Mouse (Mus musculus) hindbrain, embryonic 14.5 days (tissue): Measurements from ENCODE around the gene Brf1. TPM values are rescaled to one million over a fixed set of nuclear protein-coding genes. Genes with fewer than 3 reads are reported as not detected.

Source experiments
- ATAC-seq: fragments of 200-750 bp; cut with Nextera tagmentation; 2 replicates; pipeline ENCODE4 v1.8.0; 2017; ENCODE audit warnings: moderate number of reproducible peaks, mild to moderate bottlenecking, moderate TSS enrichment, moderate library complexity; ENCODE audit not compliant: low FRiP score
- DNase-seq: peaks from one replicate; pipeline ENCODE4 v3.0.0-alpha.2; 2015; ENCODE audit warnings: low spot score
- H3K27ac ChIP-seq: fragments of 300-500 bp; sonication (generic); 2 replicates; pipeline ENCODE4 v1.5.1; 2014; ENCODE audit warnings: mild to moderate bottlenecking, moderate library complexity
- H3K27me3 ChIP-seq: fragments of 300-500 bp; sonication (generic); 2 replicates; pipeline ENCODE4 v1.6.1; 2014; ENCODE audit warnings: mild to moderate bottlenecking, low read length, mixed read lengths; ENCODE audit not compliant: control insufficient read depth, insufficient read depth
- H3K36me3 ChIP-seq: fragments of 300-500 bp; sonication (generic); replicated peaks from 2 replicates; pipeline ENCODE4 v1.6.1; 2014; ENCODE audit not compliant: control insufficient read depth, insufficient read depth
- H3K4me1 ChIP-seq: fragments of 300-500 bp; sonication (generic); replicated peaks from 2 replicates; pipeline ENCODE4 v1.6.1; 2014; ENCODE audit warnings: antibody characterized with exemption, low read length, mixed read lengths; ENCODE audit not compliant: control insufficient read depth, insufficient read depth
- H3K4me2 ChIP-seq: fragments of 300-500 bp; sonication (generic); replicated peaks from 2 replicates; pipeline ENCODE4 v1.6.1; 2014; ENCODE audit warnings: mild to moderate bottlenecking, moderate library complexity
- H3K4me3 ChIP-seq: fragments of 300-500 bp; sonication (generic); replicated peaks from 2 replicates; pipeline ENCODE4 v1.5.1; 2014; ENCODE audit warnings: mild to moderate bottlenecking, low read length
- H3K9ac ChIP-seq: fragments of 300-500 bp; sonication (generic); 2 replicates; pipeline ENCODE4 v1.6.1; 2014
- H3K9me3 ChIP-seq: fragments of 300-500 bp; sonication (generic); 2 replicates; pipeline ENCODE4 v1.6.1; 2016; ENCODE audit warnings: low read length; ENCODE audit not compliant: control insufficient read depth
- WGBS: fragments of 180-500 bp; shearing (Covaris S2); extraction: QIAGEN DNeasy Blood & Tissue Kit; methylation state at CpG from one replicate; pipeline ENCODE4 v1.1.7; 2014; 5-methylcytosine and 5-hydroxymethylcytosine counted together
- polyA plus RNA-seq: library from polyadenylated mRNA; unstranded; fragments of >200 nt; fragmentation: Nextera tagmentation; extraction: Ambion mirVana; gene quantifications from 2 replicates; pipeline ENCODE4 v1.2.1, GENCODE M21; 2014

Brf1 gene
- polyA plus RNA-seq, 1 experiment from 2014 or later: 46.3 TPM

GRCm38 (mm10) chr12:112994153-112994552, 6.4 kb downstream of the Brf1 start:
- Histone ChIP-seq H3K4me3 (no peak overlapping the region), H3K4me2 (no peak overlapping the region), H3K9ac (no peak overlapping the region), H3K9me3 (no peaks in the 10 kb centered on the region), H3K27ac (no peak overlapping the region), H3K27me3 (no peaks in the 10 kb centered on the region), H3K36me3 (peaks cover 19% of the 10 kb centered on the region), H3K4me1 (peaks cover 11% of the 10 kb centered on the region)
- WGBS: 83% methylated on average over 4 of the region's 4 CpGs
- DNase-seq (no peak), ATAC-seq (no peak)

GRCm38 (mm10) chr12:112991444-112991843, 9.1 kb downstream of the Brf1 start:
- 81% methylated on average over 2 of the region's 2 CpGs for WGBS
- H3K9me3 ChIP-seq: no peaks in the 10 kb centered on the region
- no peak overlapping the region for H3K4me2 ChIP-seq
- H3K4me3 ChIP-seq: no peak overlapping the region
- no peak overlapping the region for H3K27ac ChIP-seq
- no peaks in the 10 kb centered on the region for H3K4me1 ChIP-seq
- DNase-seq (no peak), ATAC-seq (no peak)
- no peak overlapping the region for H3K9ac ChIP-seq
- H3K27me3 ChIP-seq: no peaks in the 10 kb centered on the region
- H3K36me3 ChIP-seq: peaks cover 40% of the 10 kb centered on the region

GRCm38 (mm10) chr12:112990706-112991405, 9.6 kb downstream of the Brf1 start:
- DNase-seq (no peak), ATAC-seq (no peak)
- Histone ChIP-seq H3K9ac (no peak overlapping the region), H3K27ac (no peak overlapping the region), H3K4me1 (no peaks in the 10 kb centered on the region), H3K27me3 (no peaks in the 10 kb centered on the region), H3K9me3 (no peaks in the 10 kb centered on the region), H3K36me3 (peaks cover 46% of the 10 kb centered on the region), H3K4me2 (no peak overlapping the region), H3K4me3 (no peak overlapping the region)
- WGBS: 91% methylated on average over 5 of the region's 5 CpGs

- H3K9me3 ChIP-seq: no peaks in the 10 kb centered on the region
- H3K4me2 ChIP-seq: no peak overlapping the region
- H3K9ac ChIP-seq: no peak overlapping the region
- H3K36me3 ChIP-seq: peaks cover 66% of the 10 kb centered on the region
- H3K4me3 ChIP-seq: no peak overlapping the region
- ATAC-seq (no peak), DNase-seq (no peak)
- no peak overlapping the region for H3K27ac ChIP-seq
- H3K4me1 ChIP-seq: no peaks in the 10 kb centered on the region
- H3K27me3 ChIP-seq: no peaks in the 10 kb centered on the region
- WGBS: 73% methylated on average over 6 of the region's 6 CpGs
Observed at GRCm38 (mm10) chr12:112987877-112988276, 12.6 kb downstream of the Brf1 start.

GRCm38 (mm10) chr12:112985346-112985745, 15.2 kb downstream of the Brf1 start:
- DNase-seq (no peak), ATAC-seq (no peak)
- Histone ChIP-seq H3K4me1 (no peaks in the 10 kb centered on the region), H3K27ac (no peak overlapping the region), H3K9ac (no peak overlapping the region), H3K27me3 (no peaks in the 10 kb centered on the region), H3K9me3 (no peaks in the 10 kb centered on the region), H3K36me3 (peaks cover 74% of the 10 kb centered on the region), H3K4me3 (no peak overlapping the region), H3K4me2 (no peak overlapping the region)
- WGBS: 94% methylated on average over 6 of the region's 6 CpGs

GRCm38 (mm10) chr12:112982031-112982430, 18.5 kb downstream of the Brf1 start:
- Histone ChIP-seq H3K9ac (no peak overlapping the region), H3K9me3 (no peaks in the 10 kb centered on the region), H3K27me3 (no peaks in the 10 kb centered on the region), H3K27ac (no peak overlapping the region), H3K4me2 (no peak overlapping the region), H3K36me3 (peaks cover 87% of the 10 kb centered on the region), H3K4me1 (peaks cover 9% of the 10 kb centered on the region), H3K4me3 (no peak overlapping the region)
- DNase-seq: no peak
- 68% methylated on average over 2 of the region's 2 CpGs for WGBS
- no peak for ATAC-seq

- H3K27me3 ChIP-seq: no peaks in the 10 kb centered on the region
- H3K4me2 ChIP-seq: peak overlapping the region; percentile 83
- H3K9me3 ChIP-seq: no peaks in the 10 kb centered on the region
- H3K27ac ChIP-seq: peak overlapping the region; percentile 94
- peaks cover 17% of the 10 kb centered on the region for H3K4me1 ChIP-seq
- no peak for DNase-seq
- H3K36me3 ChIP-seq: peaks cover 68% of the 10 kb centered on the region
- peak overlapping the region; percentile 73 for H3K4me3 ChIP-seq
- ATAC-seq: no peak
- peak overlapping the region; percentile 82 for H3K9ac ChIP-seq
- WGBS: 41% methylated on average over 12 of the region's 12 CpGs
Observed at GRCm38 (mm10) chr12:112977156-112977555, 23.3 kb downstream of the Brf1 start.

- peak; percentile 95 for ATAC-seq
- Histone ChIP-seq H3K4me1 (peaks cover 17% of the 10 kb centered on the region), H3K27me3 (no peaks in the 10 kb centered on the region), H3K9me3 (no peaks in the 10 kb centered on the region), H3K36me3 (peaks cover 68% of the 10 kb centered on the region), H3K4me2 (peak within 1 kb of the TSS; percentile 83), H3K9ac (peak within 1 kb of the TSS; percentile 82), H3K4me3 (peak within 1 kb of the TSS; percentile 73), H3K27ac (peak within 1 kb of the TSS; percentile 94)
- under 1% methylated on average over 76 of the region's 80 CpGs for WGBS
- peak; percentile 86 for DNase-seq
Observed at GRCm38 (mm10) chr12:112976371-112977073, 24.0 kb downstream of the Brf1 start, which contains the start of gene Btbd6. Gene Btbd6 (plus strand): TSS chr12:112976482.

- Histone ChIP-seq H3K27ac (no peak overlapping the region), H3K36me3 (peaks cover 70% of the 10 kb centered on the region), H3K27me3 (no peaks in the 10 kb centered on the region), H3K9me3 (no peaks in the 10 kb centered on the region), H3K4me1 (peaks cover 17% of the 10 kb centered on the region), H3K4me3 (no peak overlapping the region), H3K9ac (no peak overlapping the region), H3K4me2 (no peak overlapping the region)
- ATAC-seq (no peak), DNase-seq (no peak)
- WGBS: 88% methylated on average over 9 of the region's 9 CpGs
Observed at GRCm38 (mm10) chr12:112974736-112975135, 25.8 kb downstream of the Brf1 start.
